Mouse (Mus musculus) heart, adult 2 months (tissue): ENCODE data around the gene Mfap1a.
"Not testable (repeated sequence)": the region's sequence is repeated elsewhere in the genome, so short reads cannot be mapped to it uniquely, and the experiment has no call there.

ENCODE experiments used
- EP300 ChIP-seq: fragments of 200-500 bp; IDR thresholded peaks from 2 replicates; pipeline ENCODE4 v1.6.1; 2011; ENCODE audit warnings: low read depth, low read length, control low read depth; ENCODE audit not compliant: insufficient read depth
- POLR2A ChIP-seq: fragments of 200-500 bp; IDR thresholded peaks from 2 replicates; pipeline ENCODE4 v1.6.1; 2011; ENCODE audit warnings: mild to moderate bottlenecking, low read depth, low read length, control low read depth; ENCODE audit not compliant: insufficient read depth

GRCm38 (mm10) chr2:121501550-121501949, 4.9 kb downstream of the Mfap1a start:
- TF ChIP-seq POLR2A, EP300: not testable (repeated sequence)
